Mouse (Mus musculus) ES-E14 (cell line): ENCODE results near the gene Nagk. TPM values are rescaled to one million over a fixed set of nuclear protein-coding genes. Genes with fewer than 3 reads are reported as not detected.

Source experiments
- DNase-seq: peaks from one replicate; pipeline ENCODE4 v3.0.0-alpha.2; 2013; ENCODE audit warnings: low read depth, low spot score
- H3K27ac ChIP-seq: 2 replicates; pipeline ENCODE4 v1.5.1; 2012; ENCODE audit warnings: low read depth, mild to moderate bottlenecking, low read length, moderate library complexity, mixed read lengths; ENCODE audit not compliant: poor library complexity, insufficient read depth, severe bottlenecking
- H3K36me3 ChIP-seq: 2 replicates; pipeline ENCODE4 v1.6.1; 2012; ENCODE audit warnings: mild to moderate bottlenecking, low read length, moderate library complexity, mixed read lengths; ENCODE audit not compliant: control insufficient read depth, poor library complexity, insufficient read depth, severe bottlenecking
- H3K4me1 ChIP-seq, 2 experiments: fragments of 150-350 bp in 1 of 2; sonication (generic) in 1 of 2; 2 replicates each; pipeline ENCODE4 v1.6.1; 2012; ENCODE audit warnings: low read length in 2 of 2, mild to moderate bottlenecking in 1 of 2, mixed read lengths in 1 of 2; ENCODE audit not compliant: control insufficient read depth in 2 of 2, insufficient read depth in 2 of 2, poor library complexity in 1 of 2
- H3K4me3 ChIP-seq, 2 experiments: fragments of 150-350 bp in 1 of 2; sonication (generic) in 1 of 2; 2 replicates each; pipeline ENCODE4 v1.5.1; 2012; ENCODE audit warnings: low read length in 2 of 2, low read depth in 1 of 2, mild to moderate bottlenecking in 1 of 2, mixed read lengths in 1 of 2; ENCODE audit not compliant: insufficient read depth in 1 of 2, poor library complexity in 1 of 2, severe bottlenecking in 1 of 2
- H3K9ac ChIP-seq: 2 replicates; pipeline ENCODE4 v1.6.1; 2012; ENCODE audit warnings: low read depth, mild to moderate bottlenecking, low read length, mixed read lengths; ENCODE audit not compliant: poor library complexity, insufficient read depth, severe bottlenecking
- H3K9me3 ChIP-seq: fragments of 150-350 bp; sonication (generic); 2 replicates; pipeline ENCODE4 v1.6.1; 2012; ENCODE audit warnings: low read depth, mild to moderate bottlenecking, low read length; ENCODE audit not compliant: control insufficient read depth, insufficient read depth
- CHD2 ChIP-seq: IDR thresholded peaks from 2 replicates; pipeline ENCODE4 v1.6.1; 2014; ENCODE audit warnings: mild to moderate bottlenecking, low read depth, low read length, inconsistent platforms
- HCFC1 ChIP-seq: IDR thresholded peaks from 2 replicates; pipeline ENCODE4 v1.6.1; 2012; ENCODE audit warnings: low read length, inconsistent platforms, borderline replicate concordance; ENCODE audit not compliant: insufficient read depth
- MAFK ChIP-seq: IDR thresholded peaks from 2 replicates; pipeline ENCODE4 v1.6.1; 2014; ENCODE audit warnings: mild to moderate bottlenecking, low read depth, low read length, inconsistent platforms; ENCODE audit not compliant: insufficient read depth
- ZC3H11A ChIP-seq: IDR thresholded peaks from 2 replicates; pipeline ENCODE4 v1.6.1; 2012; ENCODE audit warnings: low read depth, mild to moderate bottlenecking, inconsistent platforms, low read length, borderline replicate concordance
- ZNF384 ChIP-seq: IDR thresholded peaks from 2 replicates; pipeline ENCODE4 v1.6.1; 2012; ENCODE audit warnings: low read depth, low read length, inconsistent platforms
- in situ Hi-C, 2 experiments: fragments of 600-800 bp; cut with MboI; formaldehyde crosslinking; loops; one replicate each; pipeline ENCODE4 v1.15.1; 2025; ENCODE audit warnings: low sequenced_read_pairs in 2 of 2, inconsistent platforms in 1 of 2; ENCODE audit not compliant: unreplicated experiment in 2 of 2
- total RNA-seq: library from RNA; depleted of rRNA; stranded (reverse); fragments of 300-350 nt; gene quantifications from 2 replicates; pipeline ENCODE4 v1.2.3, GENCODE M21; 2012; rRNA removed

Gene Nagk
- total RNA-seq, 1 experiment, result 22.2 TPM

GRCm38 (mm10) chr6:83844913-83845312 lies 50.1 kb downstream of the Nagk start:
- Histone ChIP-seq H3K27ac (no peak overlapping the region), H3K4me1 (no peaks in the 10 kb centered on the region), H3K9ac (no peak overlapping the region), H3K4me3 (no peak overlapping the region), H3K36me3 (no peaks in the 10 kb centered on the region), H3K9me3 (no peaks in the 10 kb centered on the region)
- in situ Hi-C loops, result no loop called here
- DNase-seq, result no peak
- TF ChIP-seq HCFC1 (no peak), ZC3H11A (no peak), ZNF384 (no peak), MAFK (no peak), CHD2 (no peak)

GRCm38 (mm10) chr6:83846141-83846540 lies 51.4 kb downstream of the Nagk start:
- DNase-seq, result no peak
- in situ Hi-C loops, result no loop called here
- Histone ChIP-seq H3K27ac (no peak overlapping the region), H3K4me1 (no peaks in the 10 kb centered on the region), H3K36me3 (no peaks in the 10 kb centered on the region), H3K4me3 (no peak overlapping the region), H3K9me3 (no peaks in the 10 kb centered on the region), H3K9ac (no peak overlapping the region)
- TF ChIP-seq CHD2 (no peak), ZC3H11A (no peak), MAFK (no peak), ZNF384 (no peak), HCFC1 (no peak)

- in situ Hi-C loops, result no loop called here
- TF ChIP-seq ZNF384 (no peak), ZC3H11A (no peak), HCFC1 (no peak), CHD2 (no peak), MAFK (no peak)
- H3K9me3 ChIP-seq, result no peaks in the 10 kb centered on the region
These were observed 54.7 kb downstream of the Nagk start for GRCm38 (mm10) chr6:83849446-83849845.

More at GRCm38 (mm10) chr6:83849446-83849845, 54.7 kb downstream of the Nagk start:
- H3K9ac ChIP-seq, result no peak overlapping the region
- no peaks in the 10 kb centered on the region for H3K36me3 ChIP-seq
- no peak overlapping the region for H3K4me3 ChIP-seq
- no peak for DNase-seq
- 0 out of 4 replicates have a peak, but pooled peaks cover 0 to 2% of the 10 kb centered on the region in 2 experiments for H3K4me1 ChIP-seq
- no peak overlapping the region for H3K27ac ChIP-seq

Other genes starting within 250 kb of the Nagk start
- gene Stambp, start 222.3 kb upstream of the Nagk start, total RNA-seq, result 2.0 and 2.3 TPM in 2 replicates
- not detected in 2 replicates for gene Clec4f, start 138.8 kb upstream of the Nagk start, total RNA-seq
- gene Cd207, start 117.1 kb upstream of the Nagk start, total RNA-seq, result not detected in 2 replicates
- 0.69 and 2.1 TPM in 2 replicates for gene Vax2, start 83.7 kb upstream of the Nagk start, total RNA-seq
- gene Atp6v1b1, start 52.0 kb upstream of the Nagk start, total RNA-seq, result not detected in 2 replicates
- 0.16 and 0.18 TPM in 2 replicates for gene Ankrd53, start 32.3 kb upstream of the Nagk start, total RNA-seq
- 61.6 and 70.9 TPM in 2 replicates for gene Tex261, start 19.2 kb upstream of the Nagk start, total RNA-seq
- gene Paip2b, start 36.8 kb downstream of the Nagk start, total RNA-seq, result 48.9 and 57.8 TPM in 2 replicates
- 96.6 and 129 TPM in 2 replicates for gene Zfp638, start 72.1 kb downstream of the Nagk start, total RNA-seq
- 10.0 and 12.8 TPM in 2 replicates for gene Dysf, start 213.6 kb downstream of the Nagk start, total RNA-seq